Mouse (Mus musculus) left cerebral cortex, postnatal 14 days (tissue): ENCODE measurements around the gene Prss16. TPM values are rescaled to one million over a fixed set of nuclear protein-coding genes. Genes with fewer than 3 reads are reported as not detected.

Source experiments
- DNase-seq, 2 experiments: peaks; one replicate each; pipeline ENCODE4 v3.0.0; 2021 to 2022; ENCODE audit warnings: low spot score in 2 of 2, mixed read lengths in 1 of 2
- intact Hi-C: fragments of 180-260 bp; cut with DNase I; formaldehyde crosslinking; loops from one replicate; pipeline ENCODE4 v1.15.1; 2025
- long read RNA-seq, 2 experiments: library from polyadenylated mRNA; stranded (forward); transcript quantifications; one replicate each; pipeline ENCODE4 v2.0.0; 2021
- total RNA-seq, 2 experiments: library from RNA; stranded (reverse); gene quantifications; 2 replicates each; pipeline ENCODE4 v1.2.3; 2021

The Prss16 gene
- total RNA-seq = under 1 TPM in 1 of 2 experiments, not detected in 1; 0.19 TPM
- long read RNA-seq, experiment 1 = 0 reads
- long read RNA-seq, experiment 2 = 0 reads

- intact Hi-C loops = no loop called here
- no peak for DNase-seq
Observed at GRCm38 (mm10) chr13:22009642-22010041, at the start of gene Prss16. Gene Prss16, minus strand, starts transcription at chr13:22009742.

- intact Hi-C loops = no loop called here
- DNase-seq = no peak
Observed at GRCm38 (mm10) chr13:22053754-22054153, 44.2 kb upstream of the Prss16 start.

- intact Hi-C loops = no loop called here
- no peak for DNase-seq
Observed at GRCm38 (mm10) chr13:22051523-22051859, 41.9 kb upstream of the Prss16 start.

- intact Hi-C loops = no loop called here
Observed at GRCm38 (mm10) chr13:22050591-22051522, 41.3 kb upstream of the Prss16 start.

GRCm38 (mm10) chr13:22049737-22050440, 40.3 kb upstream of the Prss16 start:
- DNase-seq = peak; percentile 26 to 38
- intact Hi-C loops = loop anchor here (10.0 kb wide), 3 partner anchors 1355 to 1695 kb away; partner anchors contain the start of genes Hist1h2ac, Hist1h2bb, Hist1h2bc and Hist1h3c

More at GRCm38 (mm10) chr13:22050591-22051522, 41.3 kb upstream of the Prss16 start:
- DNase-seq = peak; percentile 85 to 91

- intact Hi-C loops = loop anchor here (10.0 kb wide), 3 partner anchors 1356 to 1696 kb away; partner anchors contain the start of genes Hist1h2ac, Hist1h2bb, Hist1h2bc and Hist1h3c
- DNase-seq = no peak
Observed at GRCm38 (mm10) chr13:22049041-22049440, 39.5 kb upstream of the Prss16 start.

GRCm38 (mm10) chr13:22045311-22045710, 35.8 kb upstream of the Prss16 start:
- intact Hi-C loops = loop anchor here (10.0 kb wide), 3 partner anchors 1359 to 1699 kb away; partner anchors contain the start of genes Hist1h2ac, Hist1h2bb, Hist1h2bc and Hist1h3c
- no peak for DNase-seq

- intact Hi-C loops = loop anchor here (5.0 to 10.0 kb wide), 4 partner anchors 1360 to 1700 kb away; partner anchors contain the start of genes Hist1h2ac, Hist1h2af, Hist1h2bb and Hist1h2bc
- no peak for DNase-seq
Observed at GRCm38 (mm10) chr13:22044432-22045155, 35.1 kb upstream of the Prss16 start.

GRCm38 (mm10) chr13:22043503-22044431, 34.2 kb upstream of the Prss16 start:
- intact Hi-C loops = loop anchor here (5.0 to 10.0 kb wide), 4 partner anchors 1361 to 1701 kb away; partner anchors contain the start of genes Hist1h2ac, Hist1h2af, Hist1h2bb and Hist1h2bc

GRCm38 (mm10) chr13:22042568-22043502, 33.3 kb upstream of the Prss16 start, which contains the start of the genes Hist1h2ag and Hist1h2bj:
Gene Hist1h2ag, minus strand, starts transcription at chr13:22042944.
Gene Hist1h2bj, plus strand, starts transcription at chr13:22043214.
- peak; percentile 93 to 98 for DNase-seq
- intact Hi-C loops = loop anchor here (5.0 to 10.0 kb wide), 4 partner anchors 1362 to 1702 kb away; partner anchors contain the start of genes Hist1h2ac, Hist1h2af, Hist1h2bb and Hist1h2bc

More at GRCm38 (mm10) chr13:22043503-22044431, 34.2 kb upstream of the Prss16 start:
- peak; percentile 45 to 77 for DNase-seq

- intact Hi-C loops = loop anchor here (5.0 to 10.0 kb wide), 4 partner anchors 1363 to 1703 kb away; partner anchors contain the start of genes Hist1h2ac, Hist1h2af, Hist1h2bb and Hist1h2bc
- no peak for DNase-seq
Observed at GRCm38 (mm10) chr13:22041651-22042567, 32.4 kb upstream of the Prss16 start.

- intact Hi-C loops = loop anchor here (5.0 to 10.0 kb wide), 4 partner anchors 1364 to 1704 kb away; partner anchors contain the start of genes Hist1h2ac, Hist1h2af, Hist1h2bb and Hist1h2bc
- DNase-seq = peak; percentile 96 to 98
Observed at GRCm38 (mm10) chr13:22041142-22041536, 31.6 kb upstream of the Prss16 start, which contains the start of gene Hist1h4i. Gene Hist1h4i, minus strand, starts transcription at chr13:22041362.

- intact Hi-C loops = loop anchor here (5.0 to 10.0 kb wide), 4 partner anchors 1364 to 1704 kb away; partner anchors contain the start of genes Hist1h2ac, Hist1h2af, Hist1h2bb and Hist1h2bc
- DNase-seq = peak in 1 of 2 experiments; percentile 38
Observed at GRCm38 (mm10) chr13:22040464-22041141, 31.1 kb upstream of the Prss16 start.

- intact Hi-C loops = loop anchor here (5.0 to 10.0 kb wide), 4 partner anchors 1365 to 1705 kb away; partner anchors contain the start of genes Hist1h2ac, Hist1h2af, Hist1h2bb and Hist1h2bc
- DNase-seq = no peak
Observed at GRCm38 (mm10) chr13:22039951-22040463, 30.5 kb upstream of the Prss16 start.
